Mouse (Mus musculus): ENCODE measurements around the gene Tkfc. TPM values are rescaled to one million over a fixed set of nuclear protein-coding genes. Genes with fewer than 3 reads are reported as not detected.

The Tkfc gene
- polyA plus RNA-seq, 1 experiment from 2014 or later: 7.3 TPM

GRCm38 (mm10) chr19:10580761-10581160 lies 24.7 kb downstream of the Tkfc start:
- WGBS: 83% methylated on average over 3 of the region's 3 CpGs

GRCm38 (mm10) chr19:10580102-10580501 lies 25.4 kb downstream of the Tkfc start:
- H3K9me3 ChIP-seq (ENCODE audit: low read length): no peaks in the 10 kb centered on the region
- peaks cover 3% of the 10 kb centered on the region; the same call in 1 of the 2 replicates for H3K36me3 ChIP-seq (ENCODE audit: insufficient read depth, low read length)
- H3K4me3 ChIP-seq (ENCODE audit: low read depth, low read length): no peak overlapping the region
- H3K27me3 ChIP-seq (replicated peaks; ENCODE audit: insufficient read depth, low read length): no peaks in the 10 kb centered on the region
- 0 out of 2 replicates have a peak, but pooled peaks cover 2% of the 10 kb centered on the region for H3K4me1 ChIP-seq (ENCODE audit: insufficient read depth, low read depth, low read length)
- 78% methylated on average over 3 of the region's 3 CpGs for WGBS
- TF ChIP-seq EP300 (IDR thresholded peaks at IDR 0.05) (no peak), CTCF (IDR thresholded peaks at IDR 0.05) (no peak)
- no peak overlapping the region for H3K9ac ChIP-seq (replicated peaks; ENCODE audit: low read depth)
- ATAC-seq: no peak
- DNase-seq (ENCODE audit: low spot score): no peak
- H3K4me2 ChIP-seq (replicated peaks; ENCODE audit: low read depth, low read length): no peak overlapping the region
- H3K27ac ChIP-seq (ENCODE audit: low read length): no peak overlapping the region

More at GRCm38 (mm10) chr19:10580761-10581160, 24.7 kb downstream of the Tkfc start:
- H3K4me1 ChIP-seq (ENCODE audit: insufficient read depth, low read depth, low read length): 0 out of 2 replicates have a peak, but pooled peaks cover 2% of the 10 kb centered on the region
- H3K4me3 ChIP-seq (ENCODE audit: low read depth, low read length): no peak overlapping the region
- DNase-seq (ENCODE audit: low spot score) (no peak), ATAC-seq (no peak)
- no peaks in the 10 kb centered on the region for H3K27me3 ChIP-seq (replicated peaks; ENCODE audit: insufficient read depth, low read length)
- no peak for TF ChIP-seq EP300 (IDR thresholded peaks at IDR 0.05)
- no peak for TF ChIP-seq CTCF (IDR thresholded peaks at IDR 0.05)
- no peak overlapping the region for H3K27ac ChIP-seq (ENCODE audit: low read length)
- no peaks in the 10 kb centered on the region for H3K9me3 ChIP-seq (ENCODE audit: low read length)
- no peak overlapping the region for H3K4me2 ChIP-seq (replicated peaks; ENCODE audit: low read depth, low read length)
- peaks cover 4% of the 10 kb centered on the region; the same call in 1 of the 2 replicates for H3K36me3 ChIP-seq (ENCODE audit: insufficient read depth, low read length)
- H3K9ac ChIP-seq (replicated peaks; ENCODE audit: low read depth): no peak overlapping the region

- WGBS: under 1% methylated on average over 44 of the region's 44 CpGs
- Histone ChIP-seq H3K27me3 (replicated peaks; ENCODE audit: insufficient read depth, low read length) (no peaks in the 10 kb centered on the region), H3K4me3 (ENCODE audit: low read depth, low read length) (peak within 1 kb of the TSS; percentile 50), H3K4me2 (replicated peaks; ENCODE audit: low read depth, low read length) (peak within 1 kb of the TSS; percentile 73), H3K9ac (replicated peaks; ENCODE audit: low read depth) (peak within 1 kb of the TSS; percentile 65), H3K36me3 (ENCODE audit: insufficient read depth, low read length) (peaks cover 10% of the 10 kb centered on the region), H3K4me1 (ENCODE audit: insufficient read depth, low read depth, low read length) (0 out of 2 replicates have a peak, but pooled peaks cover 2% of the 10 kb centered on the region), H3K9me3 (ENCODE audit: low read length) (no peaks in the 10 kb centered on the region), H3K27ac (ENCODE audit: low read length) (peak within 1 kb of the TSS; percentile 89)
- TF ChIP-seq CTCF (IDR thresholded peaks at IDR 0.05) (peak; percentile 75), EP300 (IDR thresholded peaks at IDR 0.05) (peak; percentile 47)
- peak; percentile 97 for ATAC-seq
- DNase-seq (ENCODE audit: low spot score): peak; percentile 98
These were observed 28.5 kb downstream of the Tkfc start, which contains the start of the genes Cyb561a3 and Tmem138 for GRCm38 (mm10) chr19:10576690-10577561. Gene Cyb561a3 (plus strand): TSS chr19:10577172. Gene Tmem138 (minus strand): TSS chr19:10577362.

- 94% methylated on average over 6 of the region's 6 CpGs for WGBS
- Histone ChIP-seq H3K4me3 (ENCODE audit: low read depth, low read length) (no peak overlapping the region), H3K27ac (ENCODE audit: low read length) (no peak overlapping the region), H3K36me3 (ENCODE audit: insufficient read depth, low read length) (peaks cover 6% of the 10 kb centered on the region; the same call in 1 of the 2 replicates), H3K4me2 (replicated peaks; ENCODE audit: low read depth, low read length) (no peak overlapping the region), H3K9ac (replicated peaks; ENCODE audit: low read depth) (no peak overlapping the region), H3K4me1 (ENCODE audit: insufficient read depth, low read depth, low read length) (no peaks in the 10 kb centered on the region), H3K9me3 (ENCODE audit: low read length) (no peaks in the 10 kb centered on the region), H3K27me3 (replicated peaks; ENCODE audit: insufficient read depth, low read length) (no peaks in the 10 kb centered on the region)
- DNase-seq (ENCODE audit: low spot score) (no peak), ATAC-seq (no peak)
- TF ChIP-seq EP300 (IDR thresholded peaks at IDR 0.05) (no peak), CTCF (IDR thresholded peaks at IDR 0.05) (no peak)
These were observed 35.8 kb downstream of the Tkfc start for GRCm38 (mm10) chr19:10569627-10570026.

- DNase-seq (ENCODE audit: low spot score): no peak
These were observed 40.2 kb downstream of the Tkfc start for GRCm38 (mm10) chr19:10565217-10565616.

GRCm38 (mm10) chr19:10564278-10564677 lies 41.2 kb downstream of the Tkfc start:
- 79% methylated on average over 6 of the region's 6 CpGs for WGBS
- no peak for ATAC-seq
- TF ChIP-seq EP300 (IDR thresholded peaks at IDR 0.05): no peak
- TF ChIP-seq CTCF (IDR thresholded peaks at IDR 0.05): no peak
- H3K9ac ChIP-seq (replicated peaks; ENCODE audit: low read depth): no peak overlapping the region
- H3K27me3 ChIP-seq (replicated peaks; ENCODE audit: insufficient read depth, low read length): no peaks in the 10 kb centered on the region
- H3K4me3 ChIP-seq (ENCODE audit: low read depth, low read length): no peak overlapping the region
- no peak overlapping the region for H3K4me2 ChIP-seq (replicated peaks; ENCODE audit: low read depth, low read length)
- no peak for DNase-seq (ENCODE audit: low spot score)
- H3K4me1 ChIP-seq (ENCODE audit: insufficient read depth, low read depth, low read length): no peaks in the 10 kb centered on the region
- no peaks in the 10 kb centered on the region for H3K36me3 ChIP-seq (ENCODE audit: insufficient read depth, low read length)
- H3K9me3 ChIP-seq (ENCODE audit: low read length): no peaks in the 10 kb centered on the region
- H3K27ac ChIP-seq (ENCODE audit: low read length): no peak overlapping the region

More at GRCm38 (mm10) chr19:10565217-10565616, 40.2 kb downstream of the Tkfc start:
- WGBS: 47% methylated on average over 4 of the region's 4 CpGs
- Histone ChIP-seq H3K4me1 (ENCODE audit: insufficient read depth, low read depth, low read length) (no peaks in the 10 kb centered on the region), H3K27me3 (replicated peaks; ENCODE audit: insufficient read depth, low read length) (no peaks in the 10 kb centered on the region), H3K9ac (replicated peaks; ENCODE audit: low read depth) (no peak overlapping the region), H3K4me2 (replicated peaks; ENCODE audit: low read depth, low read length) (no peak overlapping the region), H3K27ac (ENCODE audit: low read length) (no peak overlapping the region), H3K36me3 (ENCODE audit: insufficient read depth, low read length) (no peaks in the 10 kb centered on the region), H3K9me3 (ENCODE audit: low read length) (no peaks in the 10 kb centered on the region), H3K4me3 (ENCODE audit: low read depth, low read length) (no peak overlapping the region)
- no peak for TF ChIP-seq CTCF (IDR thresholded peaks at IDR 0.05)
- no peak for TF ChIP-seq EP300 (IDR thresholded peaks at IDR 0.05)
- no peak for ATAC-seq
